Mouse (Mus musculus): ENCODE data around the gene Tpd52l1. TPM values are rescaled to one million over a fixed set of nuclear protein-coding genes. Genes with fewer than 3 reads are reported as not detected.

Tpd52l1 gene
- polyA plus RNA-seq, 1 experiment from 2014 or later = 26.7 TPM

DNA sequence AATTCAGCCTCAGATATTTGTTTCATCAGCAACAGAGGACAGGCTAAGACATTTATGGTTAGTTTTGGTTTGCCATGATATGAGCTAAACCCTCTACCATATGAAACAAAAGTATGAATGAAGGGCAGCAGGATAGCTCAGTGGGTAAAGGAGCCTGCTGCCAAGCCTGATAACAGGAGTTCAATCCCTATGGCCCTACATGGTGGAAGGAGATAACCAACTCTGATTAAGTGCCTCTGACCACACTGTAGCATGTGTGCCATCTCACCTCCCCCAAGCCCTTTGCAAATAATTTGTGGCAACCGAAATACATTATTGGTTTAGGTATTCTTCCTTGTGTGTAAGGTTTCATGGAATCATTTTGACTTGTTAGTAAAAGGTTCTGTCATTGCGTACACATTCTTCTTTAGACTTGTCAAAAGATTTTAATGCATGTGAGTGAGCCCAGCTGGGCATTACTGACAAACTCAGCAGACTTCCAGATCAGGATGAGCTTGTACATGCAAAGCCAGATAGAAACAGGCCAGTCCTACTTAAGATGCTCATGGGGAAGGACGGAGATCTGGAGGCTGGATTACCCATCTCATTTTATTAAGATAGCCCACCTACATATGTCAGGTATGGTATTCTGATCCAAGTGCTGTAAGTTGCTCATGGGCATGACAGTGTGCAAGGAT lies 115.3 kb downstream of the Tpd52l1 start:
- ATAC-seq (ENCODE audit: low read depth) = no peak
- Histone ChIP-seq H3K36me3 (peaks cover 24% of the 10 kb centered on the region), H3K4me3 (no peak overlapping the region), H3K27me3 (no peaks in the 10 kb centered on the region), H3K9ac (no peak overlapping the region), H3K4me2 (no peak overlapping the region), H3K9me3 (no peaks in the 10 kb centered on the region), H3K4me1 (replicated peaks) (no peaks in the 10 kb centered on the region), H3K27ac (replicated peaks) (no peak overlapping the region)
- WGBS = 93% methylated on average over 3 of the region's 3 CpGs

- ATAC-seq (ENCODE audit: low read depth) = no peak
- Histone ChIP-seq H3K9ac (no peak overlapping the region), H3K9me3 (no peaks in the 10 kb centered on the region), H3K27me3 (no peaks in the 10 kb centered on the region), H3K4me1 (replicated peaks) (no peaks in the 10 kb centered on the region), H3K4me3 (no peak overlapping the region), H3K36me3 (peaks cover 24% of the 10 kb centered on the region), H3K4me2 (no peak overlapping the region), H3K27ac (replicated peaks) (no peak overlapping the region)
- WGBS = 79% methylated on average over 1 of the region's 1 CpGs
Observed at GRCm38 (mm10) chr10:31329436-31329835, 116.3 kb downstream of the Tpd52l1 start.

DNA sequence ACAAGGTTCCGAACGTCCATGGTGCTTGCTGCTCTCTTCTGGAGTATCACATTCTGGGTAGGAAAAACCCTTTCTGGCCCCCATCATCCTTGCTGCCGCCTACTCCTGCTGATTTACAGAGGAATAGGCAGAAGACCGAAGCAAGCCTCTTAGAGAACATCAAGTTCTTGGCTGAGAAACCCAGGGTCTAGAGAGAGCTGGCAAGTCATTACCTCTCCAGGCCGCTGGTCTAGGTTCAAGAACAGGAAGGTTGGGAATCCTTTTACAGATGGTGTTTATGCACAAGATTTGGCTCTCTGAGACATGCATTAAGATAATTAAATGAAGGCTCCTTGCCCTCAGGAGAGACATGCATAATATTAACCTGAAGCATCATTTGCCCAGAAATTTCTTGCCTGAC lies 127.3 kb downstream of the Tpd52l1 start:
- Histone ChIP-seq H3K9me3 (no peaks in the 10 kb centered on the region), H3K4me2 (no peak overlapping the region), H3K9ac (no peak overlapping the region), H3K4me3 (no peak overlapping the region), H3K27ac (replicated peaks) (no peak overlapping the region), H3K27me3 (no peaks in the 10 kb centered on the region), H3K4me1 (replicated peaks) (peaks cover 11% of the 10 kb centered on the region), H3K36me3 (peaks cover 26% of the 10 kb centered on the region; the same call in 1 of the 2 replicates)
- ATAC-seq (ENCODE audit: low read depth) = no peak
- WGBS = 83% methylated on average over 5 of the region's 5 CpGs

- Histone ChIP-seq H3K4me3 (peak within 1 kb of the TSS; percentile 74), H3K27ac (replicated peaks) (peak within 1 kb of the TSS; percentile 84), H3K27me3 (no peaks in the 10 kb centered on the region), H3K9me3 (no peaks in the 10 kb centered on the region), H3K4me2 (peak within 1 kb of the TSS; percentile 69), H3K9ac (peak within 1 kb of the TSS; percentile 79), H3K36me3 (peaks cover 10% of the 10 kb centered on the region; the same call in 1 of the 2 replicates), H3K4me1 (replicated peaks) (peaks cover 11% of the 10 kb centered on the region)
- peak; percentile 97 for ATAC-seq (ENCODE audit: low read depth)
- 5% methylated on average over 42 of the region's 44 CpGs for WGBS
Observed at GRCm38 (mm10) chr10:31312865-31313848, 132.6 kb downstream of the Tpd52l1 start, which contains the start of gene Hddc2. Gene Hddc2, plus strand, starts transcription at chr10:31313383.

- Histone ChIP-seq H3K4me3 (no peak overlapping the region), H3K27me3 (no peaks in the 10 kb centered on the region), H3K9me3 (no peaks in the 10 kb centered on the region), H3K27ac (replicated peaks) (no peak overlapping the region), H3K9ac (no peak overlapping the region), H3K36me3 (no peaks in the 10 kb centered on the region), H3K4me1 (replicated peaks) (no peaks in the 10 kb centered on the region), H3K4me2 (no peak overlapping the region)
- no peak for ATAC-seq (ENCODE audit: low read depth)
- WGBS = 26% methylated on average over 1 of the region's 1 CpGs
Observed at GRCm38 (mm10) chr10:31307024-31307598, 138.6 kb downstream of the Tpd52l1 start.

- WGBS = 89% methylated on average over 2 of the region's 2 CpGs
- H3K9ac ChIP-seq = no peak overlapping the region
- H3K4me3 ChIP-seq = no peak overlapping the region
- no peak overlapping the region for H3K4me2 ChIP-seq
- no peak overlapping the region for H3K27ac ChIP-seq (replicated peaks)
- no peaks in the 10 kb centered on the region for H3K27me3 ChIP-seq
- H3K36me3 ChIP-seq = no peaks in the 10 kb centered on the region
- no peaks in the 10 kb centered on the region for H3K9me3 ChIP-seq
- ATAC-seq (ENCODE audit: low read depth) = no peak
- H3K4me1 ChIP-seq (replicated peaks) = no peaks in the 10 kb centered on the region
Observed at GRCm38 (mm10) chr10:31303446-31303845, 142.3 kb downstream of the Tpd52l1 start.

- H3K4me1 ChIP-seq (replicated peaks) = no peaks in the 10 kb centered on the region
- no peak overlapping the region for H3K27ac ChIP-seq (replicated peaks)
- no peak for ATAC-seq (ENCODE audit: low read depth)
- no peak overlapping the region for H3K4me2 ChIP-seq
- no peaks in the 10 kb centered on the region for H3K27me3 ChIP-seq
- no peaks in the 10 kb centered on the region for H3K9me3 ChIP-seq
- no peak overlapping the region for H3K4me3 ChIP-seq
- WGBS = 86% methylated on average over 1 of the region's 1 CpGs
- H3K9ac ChIP-seq = no peak overlapping the region
- no peaks in the 10 kb centered on the region for H3K36me3 ChIP-seq
Observed at GRCm38 (mm10) chr10:31300292-31300691, 145.5 kb downstream of the Tpd52l1 start.

- Histone ChIP-seq H3K27me3 (no peaks in the 10 kb centered on the region), H3K4me1 (replicated peaks) (no peaks in the 10 kb centered on the region), H3K4me2 (no peak overlapping the region), H3K4me3 (no peak overlapping the region), H3K27ac (replicated peaks) (no peak overlapping the region), H3K9me3 (no peaks in the 10 kb centered on the region), H3K36me3 (no peaks in the 10 kb centered on the region), H3K9ac (no peak overlapping the region)
- 38% methylated on average over 6 of the region's 6 CpGs for WGBS
- peak; percentile 61 for ATAC-seq (ENCODE audit: low read depth)
Observed at GRCm38 (mm10) chr10:31298921-31299574, 146.7 kb downstream of the Tpd52l1 start.

GRCm38 (mm10) chr10:31298263-31298662 lies 147.5 kb downstream of the Tpd52l1 start:
- H3K36me3 ChIP-seq = no peaks in the 10 kb centered on the region
- no peaks in the 10 kb centered on the region for H3K4me1 ChIP-seq (replicated peaks)
- H3K27me3 ChIP-seq = no peaks in the 10 kb centered on the region
- H3K4me3 ChIP-seq = no peak overlapping the region
- no peak for ATAC-seq (ENCODE audit: low read depth)
- no peak overlapping the region for H3K27ac ChIP-seq (replicated peaks)
- 67% methylated on average over 2 of the region's 2 CpGs for WGBS
- no peak overlapping the region for H3K4me2 ChIP-seq
- no peaks in the 10 kb centered on the region for H3K9me3 ChIP-seq
- H3K9ac ChIP-seq = no peak overlapping the region

DNA sequence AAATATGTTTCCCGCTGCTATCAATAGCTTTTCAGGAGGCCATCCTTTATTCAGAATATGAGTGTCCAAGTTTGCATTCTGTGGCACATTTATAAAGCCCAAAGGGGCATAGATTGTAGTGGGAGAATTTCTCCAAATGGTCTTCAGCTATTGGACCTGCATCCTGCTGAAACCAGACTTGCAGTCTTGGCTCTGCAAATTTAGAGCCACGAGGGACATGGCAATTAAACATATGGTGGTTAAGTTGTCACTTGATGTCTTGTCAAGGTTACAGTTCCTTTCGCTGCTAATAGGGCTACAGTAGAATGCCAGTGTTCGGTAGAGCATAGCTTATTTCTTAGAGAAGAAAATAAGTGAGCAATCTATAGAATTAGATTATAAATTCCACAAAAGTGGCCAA lies 148.7 kb downstream of the Tpd52l1 start:
- no peaks in the 10 kb centered on the region for H3K27me3 ChIP-seq
- H3K4me3 ChIP-seq = no peak overlapping the region
- no peaks in the 10 kb centered on the region for H3K36me3 ChIP-seq
- 73% methylated on average over 4 of the region's 4 CpGs for WGBS
- H3K9ac ChIP-seq = no peak overlapping the region
- H3K4me1 ChIP-seq (replicated peaks) = no peaks in the 10 kb centered on the region
- H3K4me2 ChIP-seq = no peak overlapping the region
- H3K27ac ChIP-seq (replicated peaks) = no peak overlapping the region
- no peak for ATAC-seq (ENCODE audit: low read depth)
- H3K9me3 ChIP-seq = no peaks in the 10 kb centered on the region

- Histone ChIP-seq H3K4me1 (replicated peaks) (no peaks in the 10 kb centered on the region), H3K9me3 (no peaks in the 10 kb centered on the region), H3K4me3 (no peak overlapping the region), H3K36me3 (no peaks in the 10 kb centered on the region), H3K9ac (no peak overlapping the region), H3K4me2 (no peak overlapping the region), H3K27me3 (no peaks in the 10 kb centered on the region), H3K27ac (replicated peaks) (no peak overlapping the region)
- WGBS = 63% methylated on average over 1 of the region's 1 CpGs
- ATAC-seq (ENCODE audit: low read depth) = no peak
Observed at GRCm38 (mm10) chr10:31296458-31296857, 149.3 kb downstream of the Tpd52l1 start.

- no peak for ATAC-seq (ENCODE audit: low read depth)
- H3K9ac ChIP-seq = no peak overlapping the region
- H3K4me3 ChIP-seq = no peak overlapping the region
- 47% methylated on average over 5 of the region's 5 CpGs for WGBS
- H3K9me3 ChIP-seq = no peaks in the 10 kb centered on the region
- H3K27me3 ChIP-seq = no peaks in the 10 kb centered on the region
- H3K4me2 ChIP-seq = no peak overlapping the region
- H3K4me1 ChIP-seq (replicated peaks) = no peaks in the 10 kb centered on the region
- H3K36me3 ChIP-seq = no peaks in the 10 kb centered on the region
- no peak overlapping the region for H3K27ac ChIP-seq (replicated peaks)
Observed at GRCm38 (mm10) chr10:31295705-31296104, 150.1 kb downstream of the Tpd52l1 start.
